Mouse (Mus musculus) C2C12 (cell line): ENCODE measurements around the gene Cox17.

Source experiments
- CTCF ChIP-seq: IDR thresholded peaks from one replicate; pipeline ENCODE4 v1.5.1; 2011; ENCODE audit not compliant: control insufficient read depth, insufficient read depth, insufficient read length
- MYOG ChIP-seq: IDR thresholded peaks from one replicate; pipeline ENCODE4 v1.6.1; 2011; ENCODE audit not compliant: control insufficient read depth, insufficient read length; ENCODE audit errors: extremely low read depth
- USF1 ChIP-seq: IDR thresholded peaks from one replicate; pipeline ENCODE4 v1.6.1; 2011; ENCODE audit warnings: low read depth, mild to moderate bottlenecking, control low read depth, moderate library complexity

- TF ChIP-seq CTCF (no peak), MYOG (no peak), USF1 (no peak)
Observed at GRCm38 (mm10) chr16:38324311-38324710, 22.5 kb upstream of the Cox17 start.
